Mouse (Mus musculus): ENCODE results near the gene Ccdc73. TPM values are rescaled to one million over a fixed set of nuclear protein-coding genes. Genes with fewer than 3 reads are reported as not detected.
"Not testable (repeated sequence)": the region's sequence is repeated elsewhere in the genome, so short reads cannot be mapped to it uniquely, and the experiment has no call there.

Gene Ccdc73
- polyA plus RNA-seq, 1 experiment = not detected

DNA sequence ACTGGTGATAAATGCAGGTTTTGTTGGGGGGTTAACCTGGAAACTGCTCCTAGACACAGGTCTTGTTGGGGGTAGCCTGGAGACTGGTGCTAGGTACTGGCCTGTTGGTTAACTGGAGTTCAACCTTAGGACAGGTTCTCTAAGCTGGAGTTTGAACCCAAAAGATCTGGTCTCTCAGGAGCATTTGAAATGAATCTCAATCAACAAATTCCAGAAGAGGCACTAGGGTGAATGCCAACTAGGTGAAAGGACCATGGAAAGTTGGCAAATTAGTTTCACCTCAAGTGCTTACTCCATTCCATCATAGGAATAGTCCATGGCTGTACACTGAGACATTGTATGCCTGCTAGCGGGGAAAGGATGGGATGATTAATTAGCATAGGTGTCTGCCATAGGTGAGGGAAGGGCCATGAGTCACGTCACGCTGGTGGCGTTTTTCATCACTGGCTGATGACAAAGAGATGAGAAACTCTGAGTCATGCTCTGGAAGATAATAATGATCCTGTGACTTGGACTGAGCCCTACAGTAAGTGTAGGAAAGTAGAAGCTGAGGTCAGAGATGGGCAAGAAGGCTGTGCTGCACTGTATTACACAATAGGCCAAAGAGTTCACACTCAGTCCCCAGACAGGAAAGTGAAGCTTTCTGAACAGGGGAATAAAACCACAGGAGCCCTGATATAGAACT lies 3.3 kb upstream of the Ccdc73 start:
- Histone ChIP-seq H3K27ac (ENCODE audit: insufficient read depth, low read depth, low read length) (no peak overlapping the region), H3K27me3 (ENCODE audit: control insufficient read depth, insufficient read depth, low read length) (no peaks in the 10 kb centered on the region), H3K4me1 (ENCODE audit: control insufficient read depth, insufficient read depth, insufficient read length, low read length) (no peaks in the 10 kb centered on the region), H3K36me3 (ENCODE audit: control insufficient read depth, insufficient read depth, low read length) (no peaks in the 10 kb centered on the region), H3K4me3 (ENCODE audit: low read depth, low read length) (no peak overlapping the region)
- TF ChIP-seq POLR2A (IDR thresholded peaks at IDR 0.05; ENCODE audit: low read depth, low read length) (no peak), CTCF (IDR thresholded peaks at IDR 0.05; ENCODE audit: extremely low read depth, insufficient read length, insufficient replicate concordance, low read depth, low read length) (no peak)
- 63% methylated on average over 4 of the region's 4 CpGs for WGBS

DNA sequence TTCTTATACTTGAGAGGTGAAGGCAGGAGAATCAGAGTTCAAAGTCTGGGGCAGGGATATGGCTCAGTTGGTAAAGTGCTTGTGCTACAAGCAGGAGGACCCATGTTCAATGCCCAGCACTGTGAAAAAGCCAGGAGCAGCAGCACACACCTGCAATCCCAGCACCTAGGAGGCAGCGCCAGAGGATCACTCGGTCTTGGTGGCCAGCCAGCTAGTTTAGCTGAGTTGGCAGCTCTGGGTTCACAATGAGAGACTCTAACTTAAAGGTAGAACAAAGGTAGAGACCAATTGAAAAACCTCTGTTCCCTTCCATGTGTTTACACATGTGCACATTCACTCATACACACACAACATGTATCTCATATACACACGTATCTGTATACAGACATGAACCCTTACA lies 1.5 kb downstream of the Ccdc73 start:
- Histone ChIP-seq H3K4me3 (ENCODE audit: low read depth, low read length) (no peak overlapping the region), H3K27ac (ENCODE audit: insufficient read depth, low read depth, low read length) (no peak overlapping the region), H3K4me1 (ENCODE audit: control insufficient read depth, insufficient read depth, insufficient read length, low read length) (no peaks in the 10 kb centered on the region), H3K36me3 (ENCODE audit: control insufficient read depth, insufficient read depth, low read length) (no peaks in the 10 kb centered on the region), H3K27me3 (ENCODE audit: control insufficient read depth, insufficient read depth, low read length) (no peaks in the 10 kb centered on the region)
- TF ChIP-seq POLR2A (IDR thresholded peaks at IDR 0.05; ENCODE audit: low read depth, low read length) = no peak
- no peak for TF ChIP-seq CTCF (IDR thresholded peaks at IDR 0.05; ENCODE audit: extremely low read depth, insufficient read length, insufficient replicate concordance, low read depth, low read length)
- WGBS = 58% methylated on average over 3 of the region's 3 CpGs

DNA sequence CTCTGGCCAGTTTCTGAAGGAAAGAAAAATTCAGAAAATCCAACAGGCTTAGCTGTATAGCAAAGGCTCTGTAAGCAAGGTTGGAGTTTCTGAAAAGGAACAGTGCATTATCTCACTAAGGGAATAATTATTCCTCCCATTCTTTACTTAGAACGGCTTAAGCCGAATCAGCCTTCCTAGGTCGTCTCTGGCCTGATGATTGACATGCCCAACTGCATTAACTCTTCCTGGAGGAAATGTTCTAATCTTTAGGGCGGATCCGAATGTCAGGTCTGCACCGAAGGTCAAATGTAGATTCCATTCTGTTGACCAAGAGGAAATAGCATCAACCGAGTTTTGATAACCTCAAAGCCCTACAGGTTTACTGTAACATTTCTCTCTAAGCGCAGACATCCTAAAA lies 11.2 kb downstream of the Ccdc73 start:
- TF ChIP-seq CTCF (IDR thresholded peaks at IDR 0.05; ENCODE audit: extremely low read depth, insufficient read length, insufficient replicate concordance, low read depth, low read length) (no peak), POLR2A (IDR thresholded peaks at IDR 0.05; ENCODE audit: low read depth, low read length) (no peak)

DNA sequence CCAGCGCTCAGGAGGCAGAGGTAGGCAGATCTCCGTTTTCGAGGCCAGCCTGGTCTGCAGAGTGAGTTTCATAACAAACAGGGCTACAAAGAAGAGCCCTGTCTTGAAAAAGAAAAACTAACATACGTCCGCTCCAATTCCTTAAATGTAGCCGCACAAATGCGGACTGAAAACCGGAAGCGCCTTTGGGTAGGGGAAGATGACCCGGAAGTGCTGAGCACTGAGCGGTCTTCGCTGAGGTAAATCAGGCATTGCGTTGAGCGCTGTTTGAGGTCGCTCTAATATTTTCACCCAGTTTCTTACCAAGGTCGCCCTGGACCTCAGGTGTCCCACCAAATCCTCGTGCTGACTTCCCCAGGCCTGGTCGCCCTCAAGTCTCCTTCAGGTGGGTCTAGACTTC lies 18.5 kb downstream of the Ccdc73 start:
- Histone ChIP-seq H3K27ac (ENCODE audit: insufficient read depth, low read depth, low read length) (no peak overlapping the region), H3K36me3 (ENCODE audit: control insufficient read depth, insufficient read depth, low read length) (no peaks in the 10 kb centered on the region), H3K4me3 (ENCODE audit: low read depth, low read length) (no peak overlapping the region), H3K27me3 (ENCODE audit: control insufficient read depth, insufficient read depth, low read length) (no peaks in the 10 kb centered on the region), H3K4me1 (ENCODE audit: control insufficient read depth, insufficient read depth, insufficient read length, low read length) (no peaks in the 10 kb centered on the region)
- TF ChIP-seq CTCF (IDR thresholded peaks at IDR 0.05; ENCODE audit: extremely low read depth, insufficient read length, insufficient replicate concordance, low read depth, low read length) (no peak), POLR2A (IDR thresholded peaks at IDR 0.05; ENCODE audit: low read depth, low read length) (no peak)
- 90% methylated on average over 18 of the region's 18 CpGs for WGBS

More for the DNA sequence above, 11.2 kb downstream of the Ccdc73 start:
- H3K4me3 ChIP-seq (ENCODE audit: low read depth, low read length) = no peak overlapping the region
- 71% methylated on average over 8 of the region's 8 CpGs for WGBS
- no peaks in the 10 kb centered on the region for H3K27me3 ChIP-seq (ENCODE audit: control insufficient read depth, insufficient read depth, low read length)
- no peaks in the 10 kb centered on the region for H3K4me1 ChIP-seq (ENCODE audit: control insufficient read depth, insufficient read depth, insufficient read length, low read length)
- no peak overlapping the region for H3K27ac ChIP-seq (ENCODE audit: insufficient read depth, low read depth, low read length)
- no peaks in the 10 kb centered on the region for H3K36me3 ChIP-seq (ENCODE audit: control insufficient read depth, insufficient read depth, low read length)

DNA sequence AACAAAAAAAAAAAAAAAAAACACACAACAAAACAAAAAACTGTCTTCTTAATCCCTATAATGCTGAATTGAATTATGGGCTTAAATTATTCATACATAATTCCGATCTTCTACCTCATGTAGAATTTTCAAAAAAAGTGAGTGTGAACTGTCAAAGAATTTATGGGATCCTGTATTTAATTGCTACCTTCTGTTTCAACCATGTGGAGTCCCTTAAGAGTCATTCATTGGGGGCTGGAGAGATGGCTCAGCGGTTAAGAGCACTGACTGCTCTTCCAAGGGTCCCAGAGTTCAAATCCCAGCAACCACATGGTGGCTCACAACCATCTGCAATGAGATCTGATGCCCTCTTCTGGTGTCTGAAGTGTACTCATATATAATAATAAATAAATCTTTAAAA lies 19.7 kb downstream of the Ccdc73 start:
- H3K27me3 ChIP-seq (ENCODE audit: control insufficient read depth, insufficient read depth, low read length); H3K27ac ChIP-seq (ENCODE audit: insufficient read depth, low read depth, low read length); H3K4me3 ChIP-seq (ENCODE audit: low read depth, low read length); H3K36me3 ChIP-seq (ENCODE audit: control insufficient read depth, insufficient read depth, low read length); H3K4me1 ChIP-seq (ENCODE audit: control insufficient read depth, insufficient read depth, insufficient read length, low read length): not testable (repeated sequence)
- 65% methylated on average over 2 of the region's 2 CpGs for WGBS

DNA sequence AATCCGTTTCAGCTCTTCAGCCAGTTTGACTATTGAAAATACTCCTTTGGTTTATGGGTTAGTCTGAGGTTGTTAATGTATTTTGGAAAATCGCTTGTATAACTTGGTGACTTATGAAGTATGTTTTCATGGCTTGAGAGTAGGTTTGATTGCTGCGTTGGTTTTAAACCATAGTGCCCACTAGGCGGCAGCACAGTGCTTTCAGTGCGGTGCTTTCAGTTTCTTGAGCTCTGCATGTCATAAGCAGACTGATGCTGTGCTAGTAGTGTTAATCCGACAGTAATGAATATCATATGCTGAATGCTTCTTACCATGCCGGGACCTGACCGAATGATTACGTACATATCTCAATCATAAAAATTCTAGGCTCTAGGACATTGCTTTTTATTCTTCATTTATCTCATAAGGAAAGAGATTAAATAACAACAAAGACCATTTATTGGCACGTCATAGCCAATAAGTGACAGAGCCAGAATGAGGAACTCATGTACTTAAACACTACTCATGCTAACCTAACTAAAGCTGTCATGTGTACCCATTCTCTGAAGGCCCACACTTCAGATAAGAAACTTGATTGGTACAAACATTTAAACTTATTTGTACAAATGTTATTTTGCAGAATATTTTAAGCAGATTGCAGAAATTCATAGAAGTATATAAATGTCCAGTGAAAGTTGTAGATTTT lies 20.4 kb downstream of the Ccdc73 start:
- Histone ChIP-seq H3K27ac (ENCODE audit: insufficient read depth, low read depth, low read length) (no peak overlapping the region), H3K36me3 (ENCODE audit: control insufficient read depth, insufficient read depth, low read length) (no peaks in the 10 kb centered on the region), H3K4me1 (ENCODE audit: control insufficient read depth, insufficient read depth, insufficient read length, low read length) (no peaks in the 10 kb centered on the region), H3K27me3 (ENCODE audit: control insufficient read depth, insufficient read depth, low read length) (no peaks in the 10 kb centered on the region), H3K4me3 (ENCODE audit: low read depth, low read length) (no peak overlapping the region)
- WGBS = 11% methylated on average over 10 of the region's 10 CpGs
- TF ChIP-seq CTCF (IDR thresholded peaks at IDR 0.05; ENCODE audit: extremely low read depth, insufficient read length, insufficient replicate concordance, low read depth, low read length) = peak; percentile 72; the same call in 1 of the 2 replicates
- TF ChIP-seq POLR2A (IDR thresholded peaks at IDR 0.05; ENCODE audit: low read depth, low read length) = no peak

DNA sequence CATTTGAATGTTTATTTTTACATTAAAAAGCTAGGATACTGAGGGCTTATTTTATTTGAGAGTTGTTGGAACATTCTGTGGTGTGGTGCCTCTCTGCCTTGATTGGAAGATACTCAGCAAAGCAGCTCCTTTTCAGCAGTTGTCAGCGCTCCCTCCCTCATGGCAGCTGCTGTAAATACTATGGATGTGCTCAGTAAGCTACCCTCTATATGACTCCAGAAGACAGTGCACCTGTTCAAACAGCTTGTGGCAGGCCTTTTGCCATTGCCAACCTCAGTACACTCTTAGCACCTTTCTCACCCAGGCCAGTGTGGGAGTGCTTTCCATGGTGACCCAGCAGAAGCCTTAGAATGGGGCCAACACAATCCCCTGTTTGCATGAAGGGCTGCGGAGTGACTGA lies 32.4 kb downstream of the Ccdc73 start:
- Histone ChIP-seq H3K27me3 (ENCODE audit: control insufficient read depth, insufficient read depth, low read length) (no peaks in the 10 kb centered on the region), H3K36me3 (ENCODE audit: control insufficient read depth, insufficient read depth, low read length) (no peaks in the 10 kb centered on the region), H3K4me3 (ENCODE audit: low read depth, low read length) (no peak overlapping the region), H3K4me1 (ENCODE audit: control insufficient read depth, insufficient read depth, insufficient read length, low read length) (no peaks in the 10 kb centered on the region), H3K27ac (ENCODE audit: insufficient read depth, low read depth, low read length) (no peak overlapping the region)
- TF ChIP-seq CTCF (IDR thresholded peaks at IDR 0.05; ENCODE audit: extremely low read depth, insufficient read length, insufficient replicate concordance, low read depth, low read length) = no peak
- no peak for TF ChIP-seq POLR2A (IDR thresholded peaks at IDR 0.05; ENCODE audit: low read depth, low read length)
- 73% methylated on average over 2 of the region's 2 CpGs for WGBS

Data from small intestine, adult 2 months (tissue).